Mouse (Mus musculus) thymus, adult 18-20 months (tissue): ENCODE data around the gene Hsf4.
A peak's percentile ranks its signal among the peaks of the same experiment; 100 is the strongest.
"Not testable (repeated sequence)": the region's sequence is repeated elsewhere in the genome, so short reads cannot be mapped to it uniquely, and the experiment has no call there.

ENCODE experiments used
- DNase-seq, 2 experiments: peaks; one replicate each; pipeline ENCODE4 v3.0.0; 2022; ENCODE audit warnings: mixed read lengths in 2 of 2

Gene Hsf4

GRCm38 (mm10) chr8:105286907-105287306 is 17.3 kb downstream of the Hsf4 start:
- no peak for DNase-seq

DNA sequence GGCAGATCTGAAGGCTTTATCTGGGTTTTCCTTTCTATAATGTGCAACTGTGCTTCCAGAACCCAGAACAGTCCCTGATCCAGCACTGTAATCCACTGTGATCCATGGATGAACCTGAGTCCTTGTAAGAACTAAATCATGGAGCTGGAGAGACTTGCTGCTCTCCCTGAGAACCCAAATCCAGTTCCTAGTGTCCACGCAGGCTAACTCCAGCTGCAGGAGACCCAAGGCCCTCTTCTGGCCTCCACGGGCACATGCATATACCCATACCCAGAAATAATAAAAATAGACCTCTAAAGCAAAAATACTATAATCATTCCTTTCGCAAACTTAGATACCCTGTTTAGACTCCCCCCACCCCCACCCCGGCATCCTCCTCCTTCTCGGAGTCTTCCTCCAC is 18.6 kb downstream of the Hsf4 start:
- DNase-seq: no peak

GRCm38 (mm10) chr8:105288958-105289732 is 19.5 kb downstream of the Hsf4 start:
- peak; percentile 92 to 93 for DNase-seq

DNA sequence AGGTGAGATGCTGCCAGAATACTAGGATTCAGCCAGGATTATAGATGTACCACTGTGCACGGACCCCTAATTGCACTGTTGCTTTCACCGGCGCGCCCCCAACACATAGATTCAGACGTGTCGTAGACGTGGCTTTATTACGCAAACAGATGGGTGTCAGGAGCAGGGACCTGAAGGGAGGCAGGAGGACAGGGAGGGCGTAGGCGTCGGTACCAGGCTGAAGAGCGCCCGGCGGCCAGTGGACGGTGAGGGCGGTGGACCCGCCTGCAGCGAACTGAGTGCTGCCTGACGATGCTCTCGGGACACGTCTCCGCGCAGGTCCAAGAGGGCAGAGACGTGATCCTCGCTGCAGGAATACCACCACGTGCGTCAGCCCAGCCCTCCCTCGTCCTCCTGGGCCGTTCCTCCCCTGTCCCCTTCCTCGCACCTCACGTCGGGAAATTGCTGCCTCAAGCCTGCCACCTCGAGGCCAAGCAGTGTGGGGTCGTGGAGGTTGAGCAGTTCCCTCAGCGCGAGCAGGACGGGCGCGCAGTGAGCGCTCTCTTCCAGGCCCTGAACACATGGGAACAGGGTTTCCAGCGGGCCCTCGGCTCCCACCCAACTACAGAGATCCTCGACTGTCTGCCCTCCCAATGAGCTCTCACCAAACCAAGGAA is 20.3 kb downstream of the Hsf4 start, which contains the start of gene 4931428F04Rik:
Gene 4931428F04Rik, minus strand, starts transcription at position 60 of the 656 bp plus-strand sequence.
- peak; percentile 53 to 55 for DNase-seq

DNA sequence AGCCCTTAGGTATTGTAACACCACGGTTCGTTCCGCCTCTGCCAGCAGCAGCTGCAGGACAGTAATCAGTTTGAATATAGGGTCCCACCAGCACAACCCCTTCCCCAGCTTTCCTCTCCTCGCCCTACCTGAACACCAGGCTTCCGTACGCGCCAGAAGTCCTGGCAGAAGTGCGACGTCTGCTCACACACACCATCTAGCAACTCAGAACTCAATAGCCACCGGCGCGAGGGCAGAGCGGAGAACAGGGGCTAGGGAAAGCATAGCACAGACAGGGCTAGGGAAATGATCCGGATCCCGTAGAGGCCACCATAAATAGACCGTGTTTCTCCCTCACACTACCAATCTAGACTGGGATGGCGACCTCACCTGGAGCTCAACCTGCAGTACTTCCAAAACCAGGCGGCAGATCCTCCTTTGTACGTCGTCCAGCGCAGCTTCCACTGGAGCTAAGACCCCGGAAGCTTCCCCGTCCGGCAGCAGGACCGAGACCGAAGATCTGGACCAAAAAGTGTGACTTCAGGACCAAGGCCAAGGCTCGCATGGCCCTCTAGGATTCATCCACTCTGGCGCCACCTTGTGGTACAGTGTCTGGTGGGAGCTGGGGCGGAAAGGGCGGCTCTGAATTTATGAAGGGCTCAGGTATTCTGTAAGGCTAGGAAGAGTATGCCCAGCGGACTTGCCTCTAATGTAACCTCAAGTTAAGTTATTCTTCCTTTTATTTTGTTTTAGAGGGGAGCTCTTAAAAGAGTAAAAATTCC is 21.1 kb downstream of the Hsf4 start:
- peak; percentile 63 to 74 for DNase-seq

GRCm38 (mm10) chr8:105291364-105291763 is 21.8 kb downstream of the Hsf4 start:
- DNase-seq: not testable (repeated sequence)

- DNase-seq: not testable (repeated sequence)
Observed at GRCm38 (mm10) chr8:105291802-105292201, 22.2 kb downstream of the Hsf4 start.

DNA sequence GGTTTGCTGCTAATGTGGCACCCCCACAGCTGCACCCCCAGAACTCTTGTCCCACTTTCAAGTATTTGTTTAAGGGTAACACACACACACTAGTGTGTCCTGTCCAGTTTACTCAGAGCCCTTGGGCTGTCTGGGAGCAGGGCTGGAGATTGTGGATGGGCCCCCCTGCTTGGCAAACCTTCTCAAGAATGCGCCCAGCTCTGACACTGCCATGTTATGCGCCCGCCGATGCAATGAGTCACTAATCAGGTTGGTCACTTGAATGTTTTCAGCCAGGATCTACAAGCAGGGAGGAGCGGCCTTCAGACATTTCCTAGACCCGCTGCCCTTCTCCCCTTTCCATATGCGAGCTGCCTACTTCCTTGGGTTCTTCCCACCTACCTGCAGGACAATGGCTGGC is 22.9 kb downstream of the Hsf4 start:
- DNase-seq: no peak

GRCm38 (mm10) chr8:105293405-105293804 is 23.8 kb downstream of the Hsf4 start:
- DNase-seq: no peak

GRCm38 (mm10) chr8:105294776-105295175 is 25.2 kb downstream of the Hsf4 start:
- no peak for DNase-seq

GRCm38 (mm10) chr8:105295256-105295655 is 25.7 kb downstream of the Hsf4 start:
- DNase-seq: no peak

DNA sequence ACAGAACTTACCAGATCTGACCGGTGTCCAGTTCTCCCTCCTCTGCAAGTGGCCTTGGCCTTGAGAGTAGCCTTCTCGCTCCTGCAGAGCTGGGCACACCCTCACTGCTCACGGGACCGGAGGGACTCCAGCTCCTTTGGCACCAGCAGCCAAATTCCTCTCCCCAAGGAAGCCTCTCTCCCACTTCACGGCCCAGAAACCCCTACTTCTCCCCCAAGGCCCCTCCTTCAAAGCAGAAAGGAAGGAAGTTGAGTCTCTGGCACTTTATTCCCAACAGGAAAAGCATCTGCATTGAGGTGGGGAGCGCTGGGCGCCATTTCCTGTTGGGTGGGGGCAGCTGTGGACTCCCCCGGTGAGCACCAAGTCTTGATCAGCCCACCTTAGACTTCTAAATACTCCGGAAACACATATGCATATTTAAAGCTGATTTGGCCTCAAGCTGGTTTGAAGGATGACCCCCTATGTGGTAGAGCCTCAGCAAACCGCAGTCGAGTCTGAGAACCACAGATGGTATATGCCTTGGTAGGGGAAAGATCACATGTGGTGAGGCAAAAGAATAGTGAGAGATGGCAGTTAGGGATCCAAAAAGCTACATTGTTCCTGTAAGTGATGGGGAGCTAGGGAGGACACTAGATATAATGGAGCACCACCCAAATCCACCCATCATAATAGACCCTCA is 26.4 kb downstream of the Hsf4 start, which contains the start of gene Exoc3l:
Gene Exoc3l, minus strand, starts transcription at position 207 of the 679 bp plus-strand sequence.
- DNase-seq: no peak

GRCm38 (mm10) chr8:105297511-105298192 is 28.1 kb downstream of the Hsf4 start, which contains the start of gene E2f4:
E2f4 (plus strand) TSS chr8:105297663.
- DNase-seq: peak; percentile 84 to 87

GRCm38 (mm10) chr8:105298351-105299252 is 29.0 kb downstream of the Hsf4 start:
- DNase-seq: peak in 1 of 2 experiments; percentile 62

DNA sequence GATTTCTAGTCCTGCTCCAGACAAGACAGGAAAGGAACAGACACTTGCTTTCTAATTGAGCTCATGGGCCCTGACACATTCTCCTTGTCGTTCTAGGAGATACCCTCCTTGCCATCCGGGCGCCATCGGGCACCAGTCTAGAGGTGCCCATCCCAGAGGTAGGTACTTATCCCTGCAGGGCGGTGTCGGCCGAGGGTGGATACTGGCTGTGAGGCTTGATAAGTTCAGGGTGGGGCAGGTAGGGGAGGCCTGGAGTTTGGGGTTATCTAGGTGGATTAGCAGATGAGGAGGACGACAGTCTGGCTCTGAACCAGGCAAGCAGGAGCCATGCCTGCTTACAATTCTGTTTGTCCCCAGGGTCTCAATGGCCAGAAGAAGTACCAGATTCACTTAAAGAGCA is 30.4 kb downstream of the Hsf4 start:
- no peak for DNase-seq

- DNase-seq: no peak
Observed at GRCm38 (mm10) chr8:105303396-105303795, 33.8 kb downstream of the Hsf4 start.

- DNase-seq: no peak
Observed at GRCm38 (mm10) chr8:105303874-105304273, 34.3 kb downstream of the Hsf4 start.

- DNase-seq: no peak
Observed at GRCm38 (mm10) chr8:105304325-105305210, 35.0 kb downstream of the Hsf4 start.

GRCm38 (mm10) chr8:105305211-105306145 is 35.9 kb downstream of the Hsf4 start, which contains the start of gene Elmo3:
Elmo3 (plus strand) TSS chr8:105305601.
- DNase-seq: peak in 1 of 2 experiments; percentile 66
